Mouse (Mus musculus) liver, embryonic 14.5 days (tissue): ENCODE data around the gene Prdm11. TPM values are rescaled to one million over a fixed set of nuclear protein-coding genes. Genes with fewer than 3 reads are reported as not detected.

ENCODE experiments used
- ATAC-seq: fragments of 200-750 bp; cut with Nextera tagmentation; 2 replicates; pipeline ENCODE4 v1.8.0; 2017; ENCODE audit warnings: moderate number of reproducible peaks, mild to moderate bottlenecking, moderate library complexity; ENCODE audit not compliant: insufficient read depth
- DNase-seq, 3 experiments: peaks; one replicate each; pipeline ENCODE4 v3.0.0-alpha.2; 2012 to 2013; ENCODE audit warnings: low read depth in 3 of 3, low spot score in 3 of 3
- H3K27ac ChIP-seq: fragments of 300-500 bp; sonication (generic); 2 replicates; pipeline ENCODE4 v1.5.1; 2014; ENCODE audit warnings: moderate library complexity, mild to moderate bottlenecking, control low read depth, inconsistent platforms
- H3K27me3 ChIP-seq: fragments of 300-500 bp; sonication (generic); 2 replicates; pipeline ENCODE4 v1.6.1; 2014; ENCODE audit warnings: mild to moderate bottlenecking, low read length, moderate library complexity; ENCODE audit not compliant: control insufficient read depth, insufficient read depth
- H3K36me3 ChIP-seq: fragments of 300-500 bp; sonication (generic); replicated peaks from 2 replicates; pipeline ENCODE4 v1.6.1; 2014; ENCODE audit warnings: low read depth; ENCODE audit not compliant: control insufficient read depth, insufficient read depth
- H3K4me1 ChIP-seq, 2 experiments: fragments of 200-500 bp in 1 of 2; fragments of 300-500 bp in 1 of 2; sonication (generic) in 1 of 2; replicated peaks; 2 replicates each; pipeline ENCODE4 v1.6.1; 2012 to 2014; ENCODE audit warnings: antibody characterized with exemption in 1 of 2, inconsistent platforms in 1 of 2, low read length in 1 of 2; ENCODE audit not compliant: control insufficient read depth in 2 of 2, insufficient read depth in 2 of 2
- H3K4me2 ChIP-seq: fragments of 300-500 bp; sonication (generic); 2 replicates; pipeline ENCODE4 v1.6.1; 2014; ENCODE audit warnings: low read depth, mild to moderate bottlenecking, control low read depth, moderate library complexity
- H3K4me3 ChIP-seq, 2 experiments: fragments of 200-500 bp in 1 of 2; fragments of 300-500 bp in 1 of 2; sonication (generic) in 1 of 2; 2 replicates each; pipeline ENCODE4 v1.5.1; 2012 to 2014; ENCODE audit warnings: low read depth in 2 of 2, low read length in 2 of 2, mild to moderate bottlenecking in 2 of 2, control low read depth in 1 of 2, inconsistent platforms in 1 of 2, moderate library complexity in 1 of 2; ENCODE audit not compliant: insufficient read depth in 1 of 2
- H3K9ac ChIP-seq: fragments of 300-500 bp; sonication (generic); replicated peaks from 2 replicates; pipeline ENCODE4 v1.6.1; 2014; ENCODE audit warnings: mild to moderate bottlenecking, control low read depth, moderate library complexity
- H3K9me3 ChIP-seq: fragments of 300-500 bp; sonication (generic); 2 replicates; pipeline ENCODE4 v1.6.1; 2016; ENCODE audit warnings: low read length, mixed read lengths; ENCODE audit not compliant: control insufficient read depth
- CTCF ChIP-seq: IDR thresholded peaks from 2 replicates; pipeline ENCODE4 v1.5.1; 2016; ENCODE audit warnings: antibody characterized with exemption, low read depth, control low read depth
- EP300 ChIP-seq: IDR thresholded peaks from 2 replicates; pipeline ENCODE4 v1.6.1; 2016; ENCODE audit warnings: antibody characterized with exemption, low read depth
- WGBS: fragments of 180-500 bp; shearing (Covaris S2); extraction: QIAGEN DNeasy Blood & Tissue Kit; methylation state at CpG from one replicate; pipeline ENCODE4 v1.1.7; 2014; ENCODE audit not compliant: insufficient replicate concordance; 5-methylcytosine and 5-hydroxymethylcytosine counted together
- polyA plus RNA-seq, 2 experiments: library from polyadenylated mRNA; depleted of rRNA in 1 of 2; stranded (reverse) in 1 of 2; unstranded in 1 of 2; fragments of >200 nt; fragmentation: Nextera tagmentation in 1 of 2; extraction: Ambion mirVana in 1 of 2; gene quantifications; 2 replicates each; pipeline versions ENCODE4 v1.2.1 to v1.2.3; 2012 to 2014

Gene Prdm11
- polyA plus RNA-seq, 2 experiments, result 1.8 to 3.7 TPM

DNA sequence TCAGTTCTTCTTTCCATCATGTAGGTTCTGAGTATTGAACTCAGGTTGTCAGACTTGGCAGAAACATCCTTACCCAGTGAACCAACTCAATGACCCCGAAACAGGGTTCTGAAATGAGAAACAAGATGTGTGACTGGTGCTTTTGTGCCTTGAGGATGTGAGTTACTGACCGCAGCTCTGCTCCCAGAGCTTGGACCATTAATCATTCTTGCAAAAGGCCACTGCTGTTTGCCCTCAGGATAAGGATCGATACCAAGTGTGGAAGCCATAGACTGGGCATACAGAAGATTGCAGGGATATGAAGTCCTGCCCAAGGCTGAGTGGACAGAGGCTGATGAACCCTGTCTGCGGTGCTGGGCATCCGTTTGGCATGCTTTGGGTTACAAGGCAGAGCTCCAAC is 107.9 kb downstream of the Prdm11 start:
- Histone ChIP-seq H3K27ac (no peak overlapping the region), H3K9me3 (no peaks in the 10 kb centered on the region), H3K4me2 (no peak overlapping the region), H3K9ac (no peak overlapping the region), H3K36me3 (no peaks in the 10 kb centered on the region), H3K4me3 (no peak overlapping the region), H3K27me3 (no peaks in the 10 kb centered on the region), H3K4me1 (no peaks in the 10 kb centered on the region)
- no peak for TF ChIP-seq EP300
- TF ChIP-seq CTCF, result no peak
- 65% methylated on average over 5 of the region's 5 CpGs for WGBS
- ATAC-seq (no peak), DNase-seq (no peak)

DNA sequence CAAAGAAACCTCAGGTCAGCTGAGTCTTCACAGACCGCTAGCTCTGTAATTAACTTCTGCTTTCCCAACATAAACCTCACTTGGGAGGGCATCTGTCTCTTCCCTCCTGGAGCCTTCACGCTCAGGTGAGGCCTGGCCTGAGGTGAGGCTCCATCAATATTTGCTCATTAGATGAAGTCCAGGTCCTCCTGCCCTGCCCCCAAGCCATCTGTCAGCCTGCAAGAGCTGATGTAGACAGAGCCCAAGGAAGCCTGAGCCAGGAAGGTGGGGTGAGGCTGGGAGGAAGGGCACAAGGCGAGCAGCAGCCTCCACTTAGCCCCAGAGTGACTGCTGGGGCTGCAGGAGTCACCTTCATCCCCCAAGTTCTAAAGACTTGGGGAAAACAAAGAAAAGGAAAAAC is 110.5 kb downstream of the Prdm11 start:
- Histone ChIP-seq H3K4me2 (no peak overlapping the region), H3K4me3 (no peak overlapping the region), H3K9me3 (no peaks in the 10 kb centered on the region), H3K36me3 (no peaks in the 10 kb centered on the region), H3K27me3 (no peaks in the 10 kb centered on the region), H3K4me1 (no peaks in the 10 kb centered on the region), H3K9ac (no peak overlapping the region), H3K27ac (no peak overlapping the region)
- TF ChIP-seq CTCF (no peak), EP300 (no peak)
- WGBS, result 38% methylated on average over 3 of the region's 3 CpGs
- ATAC-seq, result no peak
- DNase-seq, result no peak

DNA sequence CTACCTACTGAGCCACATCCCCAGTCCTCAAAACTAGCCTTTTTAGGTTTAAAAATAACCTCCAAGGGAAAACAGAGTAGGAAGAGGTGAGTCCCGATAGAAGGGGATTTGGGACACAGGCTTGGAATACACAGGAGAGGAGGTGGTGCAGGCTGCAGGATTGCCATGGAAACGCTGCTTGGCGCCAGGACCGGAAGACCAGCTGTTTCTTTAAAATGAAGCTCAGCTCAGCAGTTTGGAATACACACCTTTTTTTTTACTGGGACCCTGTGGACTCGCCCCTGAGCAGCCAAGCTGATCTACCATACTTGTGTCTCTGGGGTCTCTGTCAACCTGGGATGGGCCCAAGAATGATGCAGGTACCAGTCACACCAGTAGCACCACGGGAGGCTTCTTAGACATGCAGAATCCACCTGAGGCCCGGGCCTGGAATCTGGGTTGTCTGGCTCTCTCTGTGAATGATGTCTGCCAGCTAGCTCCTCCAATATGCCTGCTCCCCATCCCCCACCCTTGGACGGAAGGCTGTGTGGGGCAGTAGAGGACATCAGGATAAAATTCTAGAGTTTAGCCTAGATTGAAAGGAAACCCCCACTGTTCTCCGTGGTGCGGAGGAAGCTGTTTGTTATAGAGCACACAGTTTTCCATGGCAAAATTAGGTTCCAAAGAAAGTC is 111.5 kb downstream of the Prdm11 start:
- Histone ChIP-seq H3K9me3 (no peaks in the 10 kb centered on the region), H3K9ac (no peak overlapping the region), H3K4me3 (no peak overlapping the region), H3K27me3 (no peaks in the 10 kb centered on the region), H3K4me2 (no peak overlapping the region), H3K36me3 (no peaks in the 10 kb centered on the region), H3K27ac (no peak overlapping the region), H3K4me1 (no peaks in the 10 kb centered on the region)
- no peak for ATAC-seq
- DNase-seq, result no peak
- 33% methylated on average over 10 of the region's 10 CpGs for WGBS
- TF ChIP-seq CTCF, result no peak
- no peak for TF ChIP-seq EP300

DNA sequence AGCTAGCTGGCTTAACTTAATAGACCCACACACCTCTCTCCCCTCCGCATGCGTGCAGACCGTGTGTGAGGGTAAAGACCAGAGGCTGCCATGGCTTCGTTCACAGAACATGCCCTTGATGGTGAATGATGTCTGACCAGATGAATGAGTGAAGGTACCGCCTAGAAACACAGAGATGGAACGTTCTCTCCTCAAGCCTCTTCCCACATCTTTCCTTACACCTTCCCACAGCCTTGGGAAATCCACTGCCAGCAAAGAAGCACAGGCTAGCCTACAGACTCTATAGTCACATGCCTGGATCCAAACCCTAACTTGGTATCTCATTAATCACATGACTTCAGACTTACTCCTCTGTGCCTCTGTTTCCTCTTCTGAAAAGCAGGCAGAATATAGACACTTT is 112.6 kb downstream of the Prdm11 start:
- H3K4me3 ChIP-seq, result no peak overlapping the region
- TF ChIP-seq CTCF (no peak), EP300 (no peak)
- WGBS, result 62% methylated on average over 6 of the region's 6 CpGs
- H3K27me3 ChIP-seq, result no peaks in the 10 kb centered on the region
- no peak overlapping the region for H3K9ac ChIP-seq
- no peak overlapping the region for H3K27ac ChIP-seq
- no peaks in the 10 kb centered on the region for H3K36me3 ChIP-seq
- no peaks in the 10 kb centered on the region for H3K9me3 ChIP-seq
- DNase-seq, result no peak
- H3K4me1 ChIP-seq, result no peaks in the 10 kb centered on the region
- no peak for ATAC-seq
- H3K4me2 ChIP-seq, result no peak overlapping the region

DNA sequence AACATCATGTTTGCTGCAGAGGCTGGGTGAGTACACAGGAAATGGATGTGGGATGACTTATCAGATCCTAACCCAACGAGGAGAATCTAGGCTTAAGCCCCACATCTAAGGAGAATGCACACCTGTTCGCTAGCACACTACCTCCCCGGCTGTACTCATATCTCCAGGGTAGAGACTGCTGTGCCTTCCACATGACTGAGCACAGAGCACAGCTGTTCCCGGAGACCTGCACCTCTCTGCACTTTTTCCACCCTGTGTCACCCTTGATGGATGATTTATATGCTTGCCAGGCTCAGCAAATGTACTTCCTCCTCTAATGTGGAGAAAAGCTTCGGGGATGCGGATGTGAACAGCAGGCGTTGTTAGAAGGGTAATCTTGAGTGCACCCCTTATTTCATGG is 114.9 kb downstream of the Prdm11 start:
- no peaks in the 10 kb centered on the region for H3K9me3 ChIP-seq
- H3K4me2 ChIP-seq, result no peak overlapping the region
- H3K4me1 ChIP-seq, result no peaks in the 10 kb centered on the region
- H3K4me3 ChIP-seq, result no peak overlapping the region
- TF ChIP-seq EP300, result no peak
- no peak for TF ChIP-seq CTCF
- ATAC-seq (no peak), DNase-seq (no peak)
- no peaks in the 10 kb centered on the region for H3K27me3 ChIP-seq
- no peak overlapping the region for H3K27ac ChIP-seq
- WGBS, result 36% methylated on average over 7 of the region's 7 CpGs
- no peaks in the 10 kb centered on the region for H3K36me3 ChIP-seq
- no peak overlapping the region for H3K9ac ChIP-seq
